Mouse (Mus musculus) frontal cortex, adult (tissue): ENCODE results near the gene Olfr545.
"Not testable (repeated sequence)": the region's sequence is repeated elsewhere in the genome, so short reads cannot be mapped to it uniquely, and the experiment has no call there.

Source experiments
- ATAC-seq: cut with Nextera tagmentation; 2 replicates; pipeline ENCODE4 v1.9.2; 2017; ENCODE audit warnings: mild to moderate bottlenecking, moderate library complexity, mixed read lengths; ENCODE audit not compliant: low TSS enrichment

The Olfr545 gene

DNA sequence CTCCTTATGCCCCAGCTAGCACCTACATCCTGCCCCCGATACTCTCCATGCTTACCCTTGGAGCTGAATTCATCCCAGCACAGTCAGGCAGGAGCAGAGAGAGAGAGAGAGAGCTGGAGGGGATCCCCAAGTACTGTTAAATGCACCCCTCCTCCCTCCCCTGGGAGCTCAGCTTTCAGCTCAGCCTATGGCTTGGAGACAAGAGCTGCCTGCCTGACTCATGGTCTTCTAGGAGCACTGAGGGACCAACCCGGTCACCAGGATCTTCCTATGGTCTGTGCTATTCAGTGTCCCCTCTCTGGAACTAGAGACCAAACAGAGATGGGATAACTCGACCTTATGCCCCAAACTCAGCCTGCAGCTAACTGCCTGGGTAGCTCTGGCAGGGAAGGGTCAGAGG lies at the start of gene Olfr545:
TSS of gene Olfr545 (minus strand) at position 101 of the 400 bp plus-strand sequence.
- ATAC-seq = no peak

DNA sequence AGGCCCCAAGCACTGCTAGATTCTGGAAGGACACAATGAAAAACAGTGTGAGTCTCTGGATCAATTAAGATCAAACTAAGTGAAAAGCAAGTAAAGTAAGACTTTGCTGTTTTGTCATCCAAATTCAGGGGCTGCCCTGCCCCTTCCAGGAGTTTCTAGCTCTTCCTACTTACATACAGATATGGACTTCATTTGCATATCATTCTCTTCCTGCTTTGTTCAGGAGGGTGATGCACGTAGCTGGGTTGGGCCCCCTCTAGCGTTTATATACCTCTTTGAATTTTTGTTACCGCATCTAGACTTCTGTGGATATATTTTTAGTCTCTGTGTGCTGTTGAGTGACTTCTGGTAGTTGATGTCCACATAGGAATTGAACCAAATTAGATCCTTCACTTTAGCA lies 41.9 kb upstream of the Olfr545 start:
- ATAC-seq = no peak

- ATAC-seq = no peak
Measured at GRCm38 (mm10) chr7:102540596-102540995, 41.2 kb upstream of the Olfr545 start, which contains the start of gene Olfr548-ps1. TSS of gene Olfr548-ps1 (plus strand) at chr7:102540896.

- ATAC-seq = no peak
Measured at GRCm38 (mm10) chr7:102534449-102534848, 35.1 kb upstream of the Olfr545 start, which contains the start of gene Olfr547. TSS of gene Olfr547 (plus strand) at chr7:102534749.

DNA sequence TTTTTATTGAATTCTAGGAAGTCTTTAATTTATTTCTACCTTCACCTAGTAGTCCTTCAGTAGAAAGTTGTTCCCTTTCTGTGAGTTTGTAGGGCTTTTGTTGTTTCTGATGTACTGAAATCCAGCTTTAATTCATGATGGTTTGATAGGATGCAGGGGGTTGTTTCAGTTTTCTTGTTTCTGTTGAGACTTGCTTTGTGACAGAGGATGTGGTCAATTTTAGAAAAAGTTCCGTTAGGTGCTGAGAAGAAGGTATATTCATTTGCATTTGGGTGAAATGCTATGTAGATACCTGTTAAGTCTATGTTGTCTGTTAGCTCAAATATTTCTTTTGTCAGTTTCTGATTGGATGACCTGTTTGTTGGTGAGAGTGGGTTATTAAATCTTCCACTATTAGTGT lies 29.7 kb upstream of the Olfr545 start:
- no peak for ATAC-seq

GRCm38 (mm10) chr7:102517051-102517335 lies 17.6 kb upstream of the Olfr545 start:
- ATAC-seq = no peak

GRCm38 (mm10) chr7:102516261-102517050 lies 17.1 kb upstream of the Olfr545 start:
- no peak for ATAC-seq

- no peak for ATAC-seq
Measured at GRCm38 (mm10) chr7:102514144-102514543, 14.8 kb upstream of the Olfr545 start.

DNA sequence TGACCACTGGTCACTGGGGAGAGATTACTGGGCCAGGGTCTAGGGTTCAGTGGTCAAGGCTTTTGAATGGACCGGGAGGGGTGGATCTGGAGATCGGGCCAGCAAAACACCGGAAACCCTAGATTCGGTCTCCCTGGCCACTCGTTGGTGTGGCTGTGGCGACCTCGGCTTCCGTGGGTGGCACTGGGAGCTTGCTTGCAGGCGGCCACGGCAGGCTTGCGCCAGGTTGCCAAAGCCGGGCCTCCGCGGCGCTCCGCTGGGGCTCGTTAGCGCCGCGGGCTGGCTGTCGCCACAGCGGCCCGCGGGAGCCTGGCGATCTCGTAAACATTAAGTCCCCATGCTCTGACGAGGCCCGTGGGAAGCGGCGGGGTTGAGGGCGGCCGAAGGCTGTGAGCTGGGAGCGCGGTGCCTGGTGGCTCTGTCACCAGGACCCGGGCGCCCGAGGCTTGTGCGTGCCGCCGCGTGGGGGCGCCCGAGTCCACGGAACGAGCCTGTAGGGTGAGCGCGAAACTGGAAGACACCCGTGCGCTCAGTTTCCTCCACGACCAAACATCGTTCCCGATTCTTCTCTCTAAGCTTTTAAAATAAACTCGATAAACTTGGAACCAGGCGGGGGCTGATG lies 13.6 kb upstream of the Olfr545 start:
- ATAC-seq = peak; percentile 97

DNA sequence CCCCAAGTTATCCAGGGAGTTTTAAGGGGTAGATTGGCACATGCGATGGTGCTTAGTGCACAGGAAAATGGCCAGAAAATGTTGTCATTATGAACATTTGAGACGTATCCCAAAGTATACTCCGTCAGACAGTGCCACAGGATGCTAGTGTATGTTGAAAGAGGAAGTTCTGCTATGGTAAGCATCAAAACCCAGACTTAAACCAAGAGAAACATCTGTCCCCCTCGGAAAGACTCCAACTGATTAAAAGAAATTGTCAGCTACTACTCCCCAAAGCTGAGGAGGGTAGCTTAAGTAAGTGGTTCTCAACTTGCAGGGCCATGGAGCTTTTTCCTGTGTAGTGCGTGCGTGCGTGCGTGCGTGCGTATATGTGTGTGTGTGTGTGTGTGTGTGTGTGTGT lies 12.6 kb upstream of the Olfr545 start:
- ATAC-seq = no peak

DNA sequence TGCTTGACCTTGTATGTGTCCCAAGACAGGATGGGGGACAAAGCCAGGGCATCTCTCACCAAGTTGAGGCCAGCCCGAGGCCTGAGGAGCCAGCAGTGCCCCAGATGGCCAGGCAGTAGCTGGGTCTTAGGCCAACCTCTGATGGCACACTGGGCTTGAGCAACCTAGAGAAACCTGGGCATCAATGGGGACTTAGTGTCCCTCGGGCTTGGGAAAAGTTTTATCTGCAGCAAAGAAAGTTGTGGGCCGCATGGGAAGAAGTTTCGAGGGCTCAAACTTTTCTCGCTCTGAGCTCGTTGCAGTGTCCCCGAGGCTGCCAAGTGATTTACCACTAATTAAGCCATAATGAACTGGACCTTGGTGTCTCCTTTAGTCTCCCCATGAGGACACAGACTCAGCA lies 10.4 kb upstream of the Olfr545 start:
- ATAC-seq = no peak

DNA sequence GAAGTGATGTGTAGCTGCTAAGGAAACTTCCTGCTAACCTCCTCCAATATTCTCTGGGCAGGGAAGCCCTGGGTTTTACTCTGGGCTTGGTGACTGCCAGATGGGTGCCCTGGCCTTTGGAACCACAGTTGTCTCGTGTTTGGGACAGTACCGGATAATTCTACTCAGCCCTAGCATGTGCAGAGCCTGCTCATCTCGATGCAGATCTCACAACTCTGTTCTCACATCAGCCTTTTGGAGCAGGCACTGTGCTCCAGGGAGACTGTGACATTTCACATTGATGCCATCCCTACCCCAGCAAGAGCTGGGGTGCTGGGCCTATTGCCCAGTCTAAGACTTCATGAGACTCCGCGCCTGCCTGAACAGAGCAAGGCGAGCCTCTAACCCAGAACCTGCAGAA lies 9.3 kb upstream of the Olfr545 start:
- no peak for ATAC-seq

DNA sequence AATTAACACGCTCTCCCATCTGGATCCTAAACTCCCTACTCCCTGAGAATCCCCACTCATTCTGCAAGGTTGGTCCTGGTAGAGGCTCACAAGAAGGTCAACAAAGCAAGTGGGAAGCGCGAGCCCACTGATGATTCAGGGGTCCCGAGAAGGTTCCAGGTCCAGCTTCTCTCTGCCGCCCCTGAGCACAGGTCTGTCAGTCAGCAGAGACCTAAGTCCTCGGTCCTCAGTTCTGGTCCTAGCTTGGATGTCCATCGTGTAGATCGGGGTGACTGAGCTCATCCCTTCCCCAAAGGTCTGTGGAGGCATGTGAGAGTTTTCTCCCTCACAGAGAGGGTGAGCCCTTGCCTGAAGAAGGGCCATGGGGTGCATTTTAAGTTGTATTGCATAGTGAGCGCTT lies 8.7 kb upstream of the Olfr545 start:
- ATAC-seq = no peak

GRCm38 (mm10) chr7:102506848-102507247 lies 7.5 kb upstream of the Olfr545 start:
- ATAC-seq = peak; percentile 89

DNA sequence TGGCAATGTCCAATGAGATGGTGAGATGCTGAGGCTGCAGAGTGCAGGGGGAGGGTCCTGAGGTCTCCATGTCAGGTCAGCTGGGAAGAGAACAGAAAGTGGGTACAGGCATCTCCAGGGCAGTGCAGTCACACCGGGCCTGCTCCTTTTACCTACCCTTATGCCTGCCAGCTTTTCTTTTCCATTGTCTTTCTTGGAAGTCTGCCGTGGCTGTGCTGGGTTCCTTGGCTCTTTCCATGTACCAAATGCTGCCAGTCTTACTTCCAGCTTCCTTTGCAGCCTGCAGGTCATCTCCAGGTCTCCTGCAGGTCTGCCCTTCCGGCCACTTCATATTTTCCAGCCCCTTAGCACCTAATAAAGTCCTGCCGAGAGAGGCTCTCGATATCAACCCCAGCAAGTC lies 2.6 kb upstream of the Olfr545 start:
- ATAC-seq = no peak

- not testable (repeated sequence) for ATAC-seq
Measured at GRCm38 (mm10) chr7:102494416-102494815, 5.0 kb downstream of the Olfr545 start.

GRCm38 (mm10) chr7:102488161-102488560 lies 11.2 kb downstream of the Olfr545 start, which contains the start of gene Olfr544:
TSS of gene Olfr544 (minus strand) at chr7:102488313.
- no peak for ATAC-seq

DNA sequence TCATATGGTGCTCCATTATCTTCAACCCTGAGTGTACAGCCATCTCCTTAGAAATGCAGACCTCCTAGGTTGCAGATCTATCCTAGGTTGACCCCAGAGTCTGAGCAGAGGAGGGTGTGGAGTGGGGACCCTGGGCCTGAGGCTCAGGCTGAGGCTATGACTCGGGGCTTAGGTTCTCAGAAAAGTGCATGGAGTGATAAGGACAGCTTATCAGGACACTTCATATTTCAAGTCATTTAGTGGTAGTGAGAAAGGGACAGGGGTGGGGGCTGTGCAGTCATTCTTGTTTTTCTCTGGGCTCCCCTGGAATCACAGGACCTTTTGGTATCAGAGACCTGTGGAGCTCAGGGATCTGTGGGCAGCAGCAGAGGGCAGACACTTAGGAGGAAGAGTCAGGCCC lies 13.3 kb downstream of the Olfr545 start:
- no peak for ATAC-seq

GRCm38 (mm10) chr7:102484766-102485165 lies 14.6 kb downstream of the Olfr545 start:
- ATAC-seq = not testable (repeated sequence)

- ATAC-seq = no peak
Measured at GRCm38 (mm10) chr7:102483665-102484064, 15.7 kb downstream of the Olfr545 start.

- no peak for ATAC-seq
Measured at GRCm38 (mm10) chr7:102481579-102481978, 17.8 kb downstream of the Olfr545 start, which contains the start of gene Olfr543. TSS of gene Olfr543 (minus strand) at chr7:102481679.

DNA sequence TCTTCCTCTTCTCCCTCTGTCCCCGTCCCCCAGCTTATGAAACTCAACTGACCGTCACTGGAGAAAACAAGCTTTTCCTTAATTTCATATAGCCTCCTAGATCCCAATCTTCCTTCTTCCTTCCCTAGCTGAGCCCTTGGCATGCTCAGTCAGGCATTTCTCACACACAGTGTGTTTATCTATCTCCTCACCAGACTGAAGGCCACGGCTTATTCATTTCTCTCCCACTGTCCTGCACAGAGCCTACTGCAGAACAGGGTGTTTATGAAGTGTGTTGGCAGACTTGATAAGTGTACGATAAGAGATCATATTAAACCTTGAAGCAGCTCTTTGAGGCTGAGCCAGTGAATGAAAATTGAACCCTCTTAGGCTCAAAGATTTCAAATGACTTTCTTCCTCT lies 18.6 kb downstream of the Olfr545 start:
- no peak for ATAC-seq

DNA sequence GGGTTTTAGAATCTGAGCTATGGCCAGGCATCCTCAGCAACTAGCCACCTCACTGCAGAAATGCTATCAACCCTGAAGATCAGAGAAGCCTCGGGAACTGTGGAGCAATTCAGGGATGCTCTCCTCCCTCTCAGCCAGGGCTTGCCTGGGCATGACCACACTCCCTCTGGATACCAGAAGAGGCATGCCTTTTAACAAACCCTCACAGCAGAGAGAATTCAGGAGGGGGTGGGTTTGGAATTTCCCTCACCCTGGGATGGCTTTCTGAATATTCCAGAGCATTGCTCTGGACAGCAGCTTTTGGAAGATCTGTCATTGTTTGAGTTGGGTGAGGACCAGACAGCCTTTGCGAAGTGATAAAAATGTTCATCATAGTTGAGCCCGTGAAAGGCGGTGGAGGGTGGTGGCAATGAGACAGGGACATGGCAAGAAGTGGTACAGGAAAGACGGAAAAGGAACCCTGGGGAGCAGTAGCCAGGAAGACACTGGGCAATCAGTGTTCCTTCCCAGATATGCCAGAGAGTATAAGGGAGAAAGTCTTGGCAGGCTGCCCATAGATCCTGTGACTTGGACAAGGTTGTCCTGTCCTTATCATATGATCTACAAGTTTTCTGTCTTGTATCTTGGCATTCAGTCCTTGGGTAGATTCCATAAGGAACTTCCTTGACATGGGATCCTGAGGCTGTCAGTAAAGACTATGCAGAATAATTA lies 19.9 kb downstream of the Olfr545 start:
- no peak for ATAC-seq
